11 mouse cellular contexts compared by ENCODE assay signal in genomic region chr19:56808771-56809170, GRCm38 (mm10). TPM values are rescaled to one million over a fixed set of nuclear protein-coding genes. Genes with fewer than 3 reads are reported as not detected.
DNase-seq lines count a peak whose midpoint lies in the region; ATAC-seq and TF ChIP-seq lines count a peak whose summit lies in the region.
"Had no signal": no experiment of that assay in that cellular context is flagged by ENCODE, and none has a peak within 500 bp of the region (broad histone marks: within the 10 kb centered on the region; RNA-seq: fewer than 3 reads in every experiment).

No protein-coding gene starts in this region.

- H3K4me1 ChIP-seq in hindbrain, embryonic 14.5 days (replicated peaks; ENCODE audit: control insufficient read depth, insufficient read depth, low read length), result no peaks in the 10 kb centered on the region
- no peaks in the 10 kb centered on the region for H3K4me1 ChIP-seq in hindbrain, embryonic 12.5 days
- no peaks in the 10 kb centered on the region for H3K4me1 ChIP-seq in thymus, adult 2 months (replicated peaks; ENCODE audit: control insufficient read depth, insufficient read depth, low read length)
- peaks cover 16% of the 10 kb centered on the region for H3K4me1 ChIP-seq in small intestine, adult 2 months (ENCODE audit: control insufficient read depth, insufficient read depth, insufficient read length, low read length)
- H3K4me1 ChIP-seq in heart, embryonic 12.5 days (replicated peaks), result peaks cover 22% of the 10 kb centered on the region

- H3K27ac ChIP-seq in hindbrain, embryonic 14.5 days, result no peak overlapping the region
- no peak overlapping the region for H3K27ac ChIP-seq in hindbrain, embryonic 12.5 days
- no peak overlapping the region for H3K27ac ChIP-seq in thymus, adult 2 months (ENCODE audit: control insufficient read depth, insufficient read depth, low read length)
- H3K27ac ChIP-seq in small intestine, adult 2 months (ENCODE audit: insufficient read depth, low read depth, low read length), result no peak overlapping the region
- no peak overlapping the region for H3K27ac ChIP-seq in heart, embryonic 12.5 days (ENCODE audit: poor library complexity, severe bottlenecking)
- H3K27ac ChIP-seq: heart, embryonic 13.5 days had no signal

- no peaks in the 10 kb centered on the region for H3K27me3 ChIP-seq in hindbrain, embryonic 14.5 days (ENCODE audit: control insufficient read depth, insufficient read depth, low read length)
- H3K27me3 ChIP-seq in hindbrain, embryonic 12.5 days, result no peaks in the 10 kb centered on the region
- no peaks in the 10 kb centered on the region for H3K27me3 ChIP-seq in thymus, adult 2 months (ENCODE audit: control insufficient read depth, insufficient read depth, low read length)
- H3K27me3 ChIP-seq in small intestine, adult 2 months (ENCODE audit: control insufficient read depth, insufficient read depth, low read length), result no peaks in the 10 kb centered on the region
- H3K27me3 ChIP-seq in heart, embryonic 12.5 days (replicated peaks), result no peaks in the 10 kb centered on the region
- H3K27me3 ChIP-seq: heart, embryonic 13.5 days had no signal

- 0 out of 2 replicates have a peak, but pooled peaks have one; percentile 14 for TF ChIP-seq CTCF in thymus, adult 2 months (IDR thresholded peaks at IDR 0.05; ENCODE audit: borderline replicate concordance, control insufficient read depth, extremely low read depth, insufficient read depth, low read length, poor library complexity)
- TF ChIP-seq CTCF in brain, embryonic 14.5 days (IDR thresholded peaks at IDR 0.05; ENCODE audit: borderline replicate concordance, extremely low read depth, insufficient read depth, insufficient read length), result peak; percentile 57; the same call in 1 of the 2 replicates
- TF ChIP-seq CTCF in small intestine, adult 2 months (IDR thresholded peaks at IDR 0.05; ENCODE audit: extremely low read depth, insufficient read length, insufficient replicate concordance, low read depth, low read length), result peak; percentile 55; the same call in 1 of the 2 replicates

- no peak for ATAC-seq in hindbrain, embryonic 14.5 days (ENCODE audit: low FRiP score)
- ATAC-seq in hindbrain, embryonic 12.5 days (ENCODE audit: low FRiP score), result no peak
- ATAC-seq in heart, embryonic 12.5 days (ENCODE audit: insufficient number of reproducible peaks, low FRiP score), result no peak

- H3K9me3 ChIP-seq in hindbrain, embryonic 14.5 days (ENCODE audit: control insufficient read depth, low read length), result no peaks in the 10 kb centered on the region
- H3K9me3 ChIP-seq in hindbrain, embryonic 12.5 days (replicated peaks), result no peaks in the 10 kb centered on the region
- no peaks in the 10 kb centered on the region for H3K9me3 ChIP-seq in heart, embryonic 12.5 days (replicated peaks)
- H3K9me3 ChIP-seq: heart, embryonic 13.5 days had no signal

- WGBS in hindbrain, embryonic 14.5 days, result 54% methylated on average over 5 of the region's 5 CpGs
- 60% methylated on average over 5 of the region's 5 CpGs for WGBS in hindbrain, embryonic 12.5 days
- 88% methylated on average over 5 of the region's 5 CpGs for WGBS in thymus, adult 2 months
- WGBS in small intestine, adult 2 months, result 77% methylated on average over 5 of the region's 5 CpGs
- WGBS in heart, embryonic 12.5 days, result 64% methylated on average over 5 of the region's 5 CpGs

- H3K36me3 ChIP-seq in hindbrain, embryonic 14.5 days (replicated peaks; ENCODE audit: control insufficient read depth, insufficient read depth), result peaks cover 73% of the 10 kb centered on the region
- H3K36me3 ChIP-seq in hindbrain, embryonic 12.5 days, result peaks cover 43% of the 10 kb centered on the region
- H3K36me3 ChIP-seq in thymus, adult 2 months (ENCODE audit: control insufficient read depth, insufficient read depth, low read length), result peaks cover 14% of the 10 kb centered on the region
- peaks cover 46% of the 10 kb centered on the region for H3K36me3 ChIP-seq in small intestine, adult 2 months (ENCODE audit: control insufficient read depth, insufficient read depth, low read length)
- peaks cover 49% of the 10 kb centered on the region for H3K36me3 ChIP-seq in heart, embryonic 12.5 days

- no peak overlapping the region for H3K9ac ChIP-seq in hindbrain, embryonic 14.5 days
- H3K9ac ChIP-seq in hindbrain, embryonic 12.5 days, result no peak overlapping the region
- no peak overlapping the region for H3K9ac ChIP-seq in heart, embryonic 12.5 days
- H3K9ac ChIP-seq: heart, embryonic 13.5 days had no signal

- H3K4me3 ChIP-seq in hindbrain, embryonic 14.5 days (replicated peaks; ENCODE audit: low read length), result no peak overlapping the region
- no peak overlapping the region for H3K4me3 ChIP-seq in hindbrain, embryonic 12.5 days
- no peak overlapping the region for H3K4me3 ChIP-seq in thymus, adult 2 months (ENCODE audit: control insufficient read depth, insufficient read depth, low read length)
- no peak overlapping the region for H3K4me3 ChIP-seq in small intestine, adult 2 months (ENCODE audit: low read depth, low read length)
- no peak overlapping the region for H3K4me3 ChIP-seq in heart, embryonic 12.5 days
- H3K4me3 ChIP-seq: heart, embryonic 13.5 days had no signal

- H3K4me2 ChIP-seq in hindbrain, embryonic 14.5 days (replicated peaks), result no peak overlapping the region
- no peak overlapping the region for H3K4me2 ChIP-seq in hindbrain, embryonic 12.5 days (replicated peaks)
- no peak overlapping the region for H3K4me2 ChIP-seq in heart, embryonic 12.5 days
- H3K4me2 ChIP-seq: heart, embryonic 13.5 days had no signal

- peak; percentile 55 for DNase-seq in hindbrain, embryonic 14.5 days (ENCODE audit: low spot score)
- DNase-seq in thymus, adult 2 months, result no peak
- no peak for DNase-seq in thymus, adult 18-20 months
- peak; percentile 42 for DNase-seq in brain, embryonic 14.5 days (ENCODE audit: low read depth)
- no peak for DNase-seq in adrenal gland, adult 8-10 months
- DNase-seq: adrenal gland, postnatal 10 days; right cerebral cortex, postnatal 4 days had no signal

- no peak for TF ChIP-seq POLR2A in thymus, adult 2 months (IDR thresholded peaks at IDR 0.05; ENCODE audit: control insufficient read depth, extremely low read depth, insufficient read depth, low read length, poor library complexity)
- TF ChIP-seq POLR2A in brain, embryonic 14.5 days (IDR thresholded peaks at IDR 0.05; ENCODE audit: borderline replicate concordance, extremely low read depth, insufficient read depth, insufficient read length, poor library complexity, severe bottlenecking), result no peak
- no peak for TF ChIP-seq POLR2A in small intestine, adult 2 months (IDR thresholded peaks at IDR 0.05; ENCODE audit: low read depth, low read length)

RNA-seq across cellular contexts. Expression of gene Ccdc186, which starts 13.2 kb away (rescaled TPM):
- polyA plus RNA-seq in hindbrain, embryonic 14.5 days (2014; fragmentation: Nextera tagmentation; extraction: Ambion mirVana), result 24.3 and 27.2 TPM in 2 replicates
- 30.2 and 34.0 TPM in 2 replicates for polyA plus RNA-seq in hindbrain, embryonic 12.5 days (2016; fragmentation: Nextera tagmentation; extraction: Ambion mirVana)
- polyA plus RNA-seq in thymus, adult 2 months (2012; rRNA removed), result 5.7 and 5.9 TPM in 2 replicates
- polyA plus RNA-seq in brain, embryonic 14.5 days (2012; rRNA removed), result 12.2 and 20.0 TPM in 2 replicates
- 1.0 and 3.4 TPM in 2 replicates for polyA plus RNA-seq in small intestine, adult 2 months (2012; rRNA removed)
- 19.5 and 20.3 TPM in 2 replicates for polyA plus RNA-seq in heart, embryonic 12.5 days (2016; fragmentation: Nextera tagmentation; extraction: Ambion mirVana)
- 10 to 100 TPM; 22.6 to 35.3 (median 31.7) TPM for total RNA-seq in adrenal gland, adult 8-10 months (2022)

RNA-seq across cellular contexts. Expression of gene Tdrd1, which starts 17.2 kb away (rescaled TPM):
- 1.1 and 1.3 TPM in 2 replicates for polyA plus RNA-seq in hindbrain, embryonic 14.5 days (2014; fragmentation: Nextera tagmentation; extraction: Ambion mirVana)
- 1.0 and 1.5 TPM in 2 replicates for polyA plus RNA-seq in hindbrain, embryonic 12.5 days (2016; fragmentation: Nextera tagmentation; extraction: Ambion mirVana)
- polyA plus RNA-seq in thymus, adult 2 months (2012; rRNA removed), result 0.09 and 0.10 TPM in 2 replicates
- 0.59 and 1.0 TPM in 2 replicates for polyA plus RNA-seq in brain, embryonic 14.5 days (2012; rRNA removed)
- 0.05 and 0.10 TPM in 2 replicates for polyA plus RNA-seq in small intestine, adult 2 months (2012; rRNA removed)
- polyA plus RNA-seq in heart, embryonic 12.5 days (2016; fragmentation: Nextera tagmentation; extraction: Ambion mirVana), result 0.89 and 0.97 TPM in 2 replicates
- under 1 TPM in 1 of 4 experiments, not detected in 3; 0.10 TPM for total RNA-seq in adrenal gland, adult 8-10 months (2022)

Comparison
In these comparisons a context has a peak if more than half of its experiments do, and no peak if none do; other contexts are left out.
1. DNase-seq: peak in hindbrain, embryonic 14.5 days (single experiment) and brain, embryonic 14.5 days (single experiment); none in thymus, adult 2 months (single experiment), thymus, adult 18-20 months (0 of 2) and adrenal gland, adult 8-10 months (single experiment).
2. Peak in every context shown above with its lines, with median percentiles within 50 percentile points of each other: CTCF ChIP-seq.